Mouse (Mus musculus) gonadal fat pad, adult 2 months (tissue): ENCODE data around the gene Bank1. TPM values are rescaled to one million over a fixed set of nuclear protein-coding genes. Genes with fewer than 3 reads are reported as not detected.

Experiments
- DNase-seq: peaks from one replicate; pipeline ENCODE4 v3.0.0-alpha.2; 2012; ENCODE audit warnings: low read depth
- polyA plus RNA-seq: library from polyadenylated mRNA; depleted of rRNA; stranded (reverse); fragments of >200 nt; gene quantifications from 2 replicates; pipeline ENCODE4 v1.2.3, GENCODE M21; 2012

Gene Bank1
- polyA plus RNA-seq, 1 experiment = 0.47 TPM

- DNase-seq = no peak
Observed at GRCm38 (mm10) chr3:136007081-136007828, 318.6 kb downstream of the Bank1 start.
